15 mouse cellular contexts compared by ENCODE assay signal in the genomic region with DNA sequence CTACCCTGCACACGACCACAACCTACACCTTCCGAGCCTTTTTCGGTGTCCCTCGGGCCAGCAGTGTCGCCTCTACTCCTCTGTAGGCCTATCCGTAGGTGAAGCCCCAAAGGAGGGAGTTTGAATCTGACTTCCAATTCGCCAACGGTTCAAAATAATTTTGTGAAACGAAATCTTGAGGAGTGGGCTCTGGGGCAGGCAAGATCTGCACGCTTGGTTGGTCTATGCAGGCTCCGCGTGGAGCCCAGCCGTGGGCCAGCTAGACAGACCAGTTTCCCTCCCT. TPM values are rescaled to one million over a fixed set of nuclear protein-coding genes. Genes with fewer than 3 reads are reported as not detected.
DNase-seq lines count a peak whose midpoint lies in the region; ATAC-seq and TF ChIP-seq lines count a peak whose summit lies in the region.
"Had no signal": no experiment of that assay in that cellular context is flagged by ENCODE, and none has a peak within 500 bp of the region (broad histone marks: within the 10 kb centered on the region; RNA-seq: fewer than 3 reads in every experiment).

No protein-coding gene starts in this region.

- no peaks in the 10 kb centered on the region for H3K9me3 ChIP-seq in forebrain, embryonic 14.5 days (replicated peaks; ENCODE audit: control insufficient read depth, low read length)
- no peaks in the 10 kb centered on the region for H3K9me3 ChIP-seq in forebrain, embryonic 13.5 days (replicated peaks)
- H3K9me3 ChIP-seq in kidney, postnatal 0 days (replicated peaks; ENCODE audit: low read length) = no peaks in the 10 kb centered on the region
- H3K9me3 ChIP-seq in kidney, embryonic 16.5 days (ENCODE audit: low read length) = no peaks in the 10 kb centered on the region
- no peaks in the 10 kb centered on the region for H3K9me3 ChIP-seq in CH12.LX (replicated peaks; ENCODE audit: low read length)
- H3K9me3 ChIP-seq in embryonic facial prominence, embryonic 14.5 days (ENCODE audit: control insufficient read depth, low read length) = no peaks in the 10 kb centered on the region
- H3K9me3 ChIP-seq: hindbrain, embryonic 12.5 days had no signal

- 1% methylated on average over 13 of the region's 13 CpGs for WGBS in forebrain, embryonic 14.5 days
- WGBS in forebrain, embryonic 13.5 days = 2% methylated on average over 13 of the region's 13 CpGs
- 3% methylated on average over 13 of the region's 13 CpGs for WGBS in kidney, postnatal 0 days
- WGBS in kidney, embryonic 16.5 days = 3% methylated on average over 13 of the region's 13 CpGs
- WGBS in embryonic facial prominence, embryonic 14.5 days = 2% methylated on average over 13 of the region's 13 CpGs

- TF ChIP-seq RAD21 in CH12.LX (IDR thresholded peaks at IDR 0.05; ENCODE audit: low read depth, low read length) = no peak

- peak; percentile 31 for DNase-seq in forebrain, embryonic 14.5 days (ENCODE audit: low spot score)
- DNase-seq in kidney, postnatal 0 days (ENCODE audit: low spot score) = peak; percentile 9
- DNase-seq in CH12.LX (ENCODE audit: extremely low read depth) = no peak
- DNase-seq in embryonic facial prominence, embryonic 14.5 days (ENCODE audit: low spot score) = no peak
- DNase-seq in layer of hippocampus, postnatal 25 days (ENCODE audit: extremely low spot score in 1 of 2, low spot score in 1 of 2) = no peak
- DNase-seq: gastrocnemius, postnatal 25 days had no signal

- H3K79me2 ChIP-seq in CH12.LX (replicated peaks; ENCODE audit: control insufficient read depth, extremely low read depth, insufficient read depth, poor library complexity, severe bottlenecking) = no peaks in the 10 kb centered on the region

- H3K4me3 ChIP-seq in forebrain, embryonic 14.5 days (ENCODE audit: low read depth, low read length) = no peak overlapping the region
- no peak overlapping the region for H3K4me3 ChIP-seq in forebrain, embryonic 13.5 days
- H3K4me3 ChIP-seq in kidney, postnatal 0 days (replicated peaks; ENCODE audit: low read depth, low read length) = no peak overlapping the region
- no peak overlapping the region; the same call in 1 of the 2 replicates for H3K4me3 ChIP-seq in kidney, embryonic 16.5 days (ENCODE audit: low read length)
- H3K4me3 ChIP-seq in CH12.LX (replicated peaks in 1 of 3; ENCODE audit: low read depth in 2 of 3, low read length in 2 of 3, poor library complexity in 1 of 3) = no peak overlapping the region
- H3K4me3 ChIP-seq in embryonic facial prominence, embryonic 14.5 days (ENCODE audit: low read depth, low read length) = 0 out of 2 replicates have a peak overlapping the region, but pooled peaks have one; percentile 6
- H3K4me3 ChIP-seq: hindbrain, embryonic 12.5 days had no signal

- no peak overlapping the region for H3K27ac ChIP-seq in forebrain, embryonic 14.5 days (ENCODE audit: low read depth, low read length)
- H3K27ac ChIP-seq in forebrain, embryonic 13.5 days = no peak overlapping the region
- no peak overlapping the region for H3K27ac ChIP-seq in kidney, postnatal 0 days
- H3K27ac ChIP-seq in kidney, embryonic 16.5 days (ENCODE audit: low read length) = no peak overlapping the region
- H3K27ac ChIP-seq in CH12.LX (ENCODE audit: insufficient read depth, low read depth) = no peak overlapping the region
- no peak overlapping the region for H3K27ac ChIP-seq in embryonic facial prominence, embryonic 14.5 days (replicated peaks; ENCODE audit: low read depth, low read length)
- H3K27ac ChIP-seq: hindbrain, embryonic 12.5 days; liver, embryonic 14.5 days had no signal

- in situ Hi-C loops in CH12.LX (cut with MboI; ENCODE audit: low pct_ligation_motif_present, low pct_unique_long_range_greater_than_20kb, low sequenced_read_pairs) = no loop called here

- H3K36me3 ChIP-seq in forebrain, embryonic 14.5 days (ENCODE audit: control insufficient read depth, insufficient read depth, low read length) = no peaks in the 10 kb centered on the region
- no peaks in the 10 kb centered on the region for H3K36me3 ChIP-seq in forebrain, embryonic 13.5 days (ENCODE audit: poor library complexity, severe bottlenecking)
- H3K36me3 ChIP-seq in kidney, postnatal 0 days (ENCODE audit: insufficient read depth, low read length) = no peaks in the 10 kb centered on the region
- H3K36me3 ChIP-seq in kidney, embryonic 16.5 days (ENCODE audit: insufficient read depth, low read length) = no peaks in the 10 kb centered on the region
- no peaks in the 10 kb centered on the region for H3K36me3 ChIP-seq in CH12.LX (replicated peaks in 1 of 2; ENCODE audit: control insufficient read depth in 1 of 2, insufficient read depth in 1 of 2, low read length in 1 of 2)
- no peaks in the 10 kb centered on the region for H3K36me3 ChIP-seq in embryonic facial prominence, embryonic 14.5 days (ENCODE audit: control insufficient read depth, insufficient read depth, low read length)
- H3K36me3 ChIP-seq: hindbrain, embryonic 12.5 days had no signal

- TF ChIP-seq EP300 in CH12.LX (IDR thresholded peaks at IDR 0.05; ENCODE audit: low read length) = no peak

- peaks cover 71% of the 10 kb centered on the region for H3K27me3 ChIP-seq in forebrain, embryonic 14.5 days (replicated peaks; ENCODE audit: control insufficient read depth, insufficient read depth, low read length)
- H3K27me3 ChIP-seq in forebrain, embryonic 13.5 days = peaks cover 95% of the 10 kb centered on the region
- peaks cover 86% of the 10 kb centered on the region for H3K27me3 ChIP-seq in kidney, postnatal 0 days (ENCODE audit: insufficient read depth, low read length)
- H3K27me3 ChIP-seq in kidney, embryonic 16.5 days (ENCODE audit: insufficient read depth, low read length) = peaks cover 94% of the 10 kb centered on the region
- peaks cover 2% of the 10 kb centered on the region for H3K27me3 ChIP-seq in CH12.LX (replicated peaks)
- H3K27me3 ChIP-seq in embryonic facial prominence, embryonic 14.5 days (replicated peaks; ENCODE audit: control insufficient read depth, insufficient read depth, low read length) = peaks cover 95% of the 10 kb centered on the region

- TF ChIP-seq CTCF in kidney, postnatal 0 days (IDR thresholded peaks at IDR 0.05; ENCODE audit: low read depth) = no peak
- TF ChIP-seq CTCF in CH12.LX (conservative IDR thresholded peaks at IDR 0.05 in 1 of 2, IDR thresholded peaks at IDR 0.05 in 1 of 2; ENCODE audit: low read depth in 2 of 2, low read length in 2 of 2) = no peak

- dilution Hi-C loops in CH12.LX (cut with MboI; ENCODE audit: extremely low pct_ligation_motif_present, extremely low pct_unique_long_range_greater_than_20kb, low sequenced_read_pairs) = no loop called here

- H3K4me1 ChIP-seq in forebrain, embryonic 14.5 days (ENCODE audit: control insufficient read depth, insufficient read depth, low read length) = no peaks in the 10 kb centered on the region
- peaks cover 16% of the 10 kb centered on the region for H3K4me1 ChIP-seq in forebrain, embryonic 13.5 days
- H3K4me1 ChIP-seq in kidney, postnatal 0 days (replicated peaks; ENCODE audit: insufficient read depth, low read length) = 0 out of 2 replicates have a peak, but pooled peaks cover 4% of the 10 kb centered on the region
- peaks cover 29% of the 10 kb centered on the region for H3K4me1 ChIP-seq in kidney, embryonic 16.5 days (ENCODE audit: insufficient read depth, low read length)
- peaks cover 20 to 37% of the 10 kb centered on the region in 2 experiments for H3K4me1 ChIP-seq in CH12.LX (ENCODE audit: control insufficient read depth in 1 of 2, insufficient read depth in 2 of 2)
- no peaks in the 10 kb centered on the region; the same call in 1 of the 2 replicates for H3K4me1 ChIP-seq in embryonic facial prominence, embryonic 14.5 days (ENCODE audit: control insufficient read depth, insufficient read depth, low read length)

- no peak overlapping the region for H3K9ac ChIP-seq in forebrain, embryonic 14.5 days (ENCODE audit: low read length)
- no peak overlapping the region for H3K9ac ChIP-seq in forebrain, embryonic 13.5 days
- H3K9ac ChIP-seq in kidney, postnatal 0 days (ENCODE audit: low read depth, low read length) = no peak overlapping the region
- H3K9ac ChIP-seq in kidney, embryonic 16.5 days (replicated peaks; ENCODE audit: low read length) = no peak overlapping the region
- H3K9ac ChIP-seq in CH12.LX (ENCODE audit: insufficient read depth, low read depth) = no peak overlapping the region
- H3K9ac ChIP-seq in embryonic facial prominence, embryonic 14.5 days (ENCODE audit: low read depth, low read length) = no peak overlapping the region
- H3K9ac ChIP-seq: hindbrain, embryonic 12.5 days; liver, embryonic 14.5 days had no signal

- TF ChIP-seq POLR2A in CH12.LX (IDR thresholded peaks at IDR 0.05; ENCODE audit: low read depth, low read length) = no peak

- no peak overlapping the region for H3K4me2 ChIP-seq in forebrain, embryonic 14.5 days (ENCODE audit: low read length)
- no peak overlapping the region for H3K4me2 ChIP-seq in forebrain, embryonic 13.5 days
- H3K4me2 ChIP-seq in kidney, postnatal 0 days (ENCODE audit: low read length) = no peak overlapping the region
- H3K4me2 ChIP-seq in kidney, embryonic 16.5 days (replicated peaks; ENCODE audit: low read depth, low read length) = no peak overlapping the region
- H3K4me2 ChIP-seq in CH12.LX (ENCODE audit: insufficient read depth, low read depth, poor library complexity, severe bottlenecking) = peak overlapping the region; percentile 52
- H3K4me2 ChIP-seq in embryonic facial prominence, embryonic 14.5 days (ENCODE audit: low read depth, low read length) = no peak overlapping the region
- H3K4me2 ChIP-seq: hindbrain, embryonic 12.5 days had no signal

- no peak for ATAC-seq in forebrain, embryonic 14.5 days
- ATAC-seq in forebrain, embryonic 13.5 days = no peak
- no peak for ATAC-seq in kidney, postnatal 0 days (replicated peaks; ENCODE audit: low FRiP score, low read depth)
- ATAC-seq in kidney, embryonic 16.5 days (ENCODE audit: low FRiP score, low TSS enrichment) = no peak
- no peak for ATAC-seq in embryonic facial prominence, embryonic 14.5 days (ENCODE audit: low read depth)
- ATAC-seq in megakaryocyte progenitor cell, adult 5-6 weeks (replicated peaks; ENCODE audit: poor library complexity) = no peak
- ATAC-seq: midbrain, embryonic 16.5 days had no signal

RNA-seq across cellular contexts. Expression of a gene that starts 4.3 kb away (rescaled TPM):
- polyA plus RNA-seq in forebrain, embryonic 14.5 days (2014; fragmentation: Nextera tagmentation; extraction: Ambion mirVana) = 0.11 and 0.13 TPM in 2 replicates
- polyA plus RNA-seq in forebrain, embryonic 13.5 days (2015; fragmentation: Nextera tagmentation; extraction: Ambion mirVana) = 0.06 and 0.26 TPM in 2 replicates
- 0.07 and 0.09 TPM in 2 replicates for polyA plus RNA-seq in kidney, postnatal 0 days (2015; fragmentation: Nextera tagmentation; extraction: Ambion mirVana)
- polyA plus RNA-seq in kidney, embryonic 16.5 days (2015; fragmentation: Nextera tagmentation; extraction: Ambion mirVana) = 0.24 and 1.7 TPM in 2 replicates
- not detected in 2 replicates for total RNA-seq in CH12.LX (2012; rRNA removed)
- not detected in 2 replicates for total RNA-seq in CH12.LX (2014; rRNA removed)
- not detected in 2 replicates for polyA plus RNA-seq in CH12.LX (2012; ENCODE audit: insufficient read length, low read depth)
- polyA plus RNA-seq in embryonic facial prominence, embryonic 14.5 days (2014; fragmentation: Nextera tagmentation; extraction: Ambion mirVana) = 0.85 and 1.4 TPM in 2 replicates
- total RNA-seq in megakaryocyte progenitor cell, adult 5-6 weeks (2015) = not detected in 2 replicates
- not detected in 2 replicates for total RNA-seq in megakaryocyte progenitor cell, adult 5-6 weeks (2017)
- total RNA-seq in layer of hippocampus, postnatal 25 days (2021) = under 1 TPM; 0.32 to 0.35 TPM

RNA-seq across cellular contexts. Expression of a gene that starts 40.4 kb away (rescaled TPM):
- polyA plus RNA-seq in forebrain, embryonic 14.5 days (2014; fragmentation: Nextera tagmentation; extraction: Ambion mirVana) = not detected in 2 replicates
- not detected in 2 replicates for polyA plus RNA-seq in forebrain, embryonic 13.5 days (2015; fragmentation: Nextera tagmentation; extraction: Ambion mirVana)
- not detected in 2 replicates for polyA plus RNA-seq in kidney, postnatal 0 days (2015; fragmentation: Nextera tagmentation; extraction: Ambion mirVana)
- not detected in 2 replicates for polyA plus RNA-seq in kidney, embryonic 16.5 days (2015; fragmentation: Nextera tagmentation; extraction: Ambion mirVana)
- total RNA-seq in CH12.LX (2012; rRNA removed) = not detected in 2 replicates
- not detected in 2 replicates for total RNA-seq in CH12.LX (2014; rRNA removed)
- not detected in 2 replicates for polyA plus RNA-seq in CH12.LX (2012; ENCODE audit: insufficient read length, low read depth)
- polyA plus RNA-seq in embryonic facial prominence, embryonic 14.5 days (2014; fragmentation: Nextera tagmentation; extraction: Ambion mirVana) = not detected in 2 replicates
- total RNA-seq in megakaryocyte progenitor cell, adult 5-6 weeks (2015) = not detected in 2 replicates
- not detected in 2 replicates for total RNA-seq in megakaryocyte progenitor cell, adult 5-6 weeks (2017)
- total RNA-seq in layer of hippocampus, postnatal 25 days (2021) = not detected
- total RNA-seq: gastrocnemius, postnatal 25 days; layer of hippocampus, postnatal 10 days had no signal
- polyA plus RNA-seq: C2C12; hindbrain, embryonic 12.5 days; liver, embryonic 14.5 days; midbrain, embryonic 16.5 days; stomach, embryonic 16.5 days had no signal

RNA-seq across cellular contexts. Expression of a gene that starts 58.2 kb away (rescaled TPM):
- 0.48 and 0.64 TPM in 2 replicates for polyA plus RNA-seq in forebrain, embryonic 14.5 days (2014; fragmentation: Nextera tagmentation; extraction: Ambion mirVana)
- polyA plus RNA-seq in forebrain, embryonic 13.5 days (2015; fragmentation: Nextera tagmentation; extraction: Ambion mirVana) = 0.42 and 0.61 TPM in 2 replicates
- polyA plus RNA-seq in kidney, postnatal 0 days (2015; fragmentation: Nextera tagmentation; extraction: Ambion mirVana) = 15.6 and 22.5 TPM in 2 replicates
- 10.3 TPM in 2 replicates for polyA plus RNA-seq in kidney, embryonic 16.5 days (2015; fragmentation: Nextera tagmentation; extraction: Ambion mirVana)
- total RNA-seq in CH12.LX (2012; rRNA removed) = 0.04 TPM in 1 of 2 replicates, not detected in the other
- not detected in 2 replicates for total RNA-seq in CH12.LX (2014; rRNA removed)
- 0.14 and 0.17 TPM in 2 replicates for polyA plus RNA-seq in CH12.LX (2012; ENCODE audit: insufficient read length, low read depth)
- polyA plus RNA-seq in embryonic facial prominence, embryonic 14.5 days (2014; fragmentation: Nextera tagmentation; extraction: Ambion mirVana) = 6.3 and 6.5 TPM in 2 replicates
- total RNA-seq in megakaryocyte progenitor cell, adult 5-6 weeks (2015) = 0.10 TPM in 1 of 2 replicates, not detected in the other
- not detected in 2 replicates for total RNA-seq in megakaryocyte progenitor cell, adult 5-6 weeks (2017)
- total RNA-seq in layer of hippocampus, postnatal 25 days (2021) = 1 to 10 TPM; 1.7 to 3.0 TPM

Comparison
In these comparisons a context has a peak if more than half of its experiments do, and no peak if none do; other contexts are left out.
1. DNase-seq: peak in forebrain, embryonic 14.5 days (single experiment) and kidney, postnatal 0 days (single experiment); none in CH12.LX (single experiment), embryonic facial prominence, embryonic 14.5 days (single experiment) and layer of hippocampus, postnatal 25 days (0 of 2).